Mouse (Mus musculus): ENCODE measurements around the gene Bsg. TPM values are rescaled to one million over a fixed set of nuclear protein-coding genes. Genes with fewer than 3 reads are reported as not detected.

The Bsg gene
- polyA plus RNA-seq, 1 experiment from 2014 or later = 847 TPM

DNA sequence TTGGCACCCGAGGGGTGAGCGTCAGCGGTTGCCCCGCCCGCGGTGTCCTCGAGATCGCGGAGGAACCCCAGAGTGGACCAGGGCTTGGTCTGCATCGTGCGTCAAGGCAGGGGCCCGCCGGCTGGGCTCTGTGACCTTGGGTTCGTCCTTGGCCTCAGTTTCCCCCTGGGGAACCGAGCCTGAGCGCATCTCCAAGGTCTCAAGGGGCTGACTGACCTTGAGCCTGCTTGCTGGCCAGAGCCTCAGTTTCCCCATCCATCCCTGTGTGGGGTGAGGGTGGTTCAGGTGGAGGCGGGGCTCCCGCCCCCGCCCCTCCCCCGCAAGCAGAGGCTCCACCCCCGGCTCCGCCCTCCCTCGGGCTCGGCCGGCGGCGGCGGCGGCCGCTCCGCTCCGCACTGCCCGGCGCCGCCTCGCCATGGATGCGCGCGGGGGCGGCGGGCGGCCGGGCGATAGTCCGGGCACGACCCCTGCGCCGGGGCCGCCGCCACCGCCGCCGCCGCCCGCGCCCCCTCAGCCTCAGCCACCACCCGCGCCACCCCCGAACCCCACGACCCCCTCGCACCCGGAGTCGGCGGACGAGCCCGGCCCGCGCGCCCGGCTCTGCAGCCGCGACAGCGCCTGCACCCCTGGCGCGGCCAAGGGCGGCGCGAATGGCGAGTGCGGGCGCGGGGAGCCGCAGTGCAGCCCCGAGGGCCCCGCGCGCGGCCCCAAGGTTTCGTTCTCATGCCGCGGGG is 12.1 kb downstream of the Bsg start, which contains the start of gene Hcn2:
Gene Hcn2 (plus strand): TSS at position 381 of the 734 bp plus-strand sequence.
- Histone ChIP-seq H3K27ac (ENCODE audit: low read depth, low read length) (no peak within 1 kb of the TSS), H3K9me3 (ENCODE audit: control insufficient read depth, low read length) (no peaks in the 10 kb centered on the region), H3K4me1 (ENCODE audit: control insufficient read depth, insufficient read depth, low read length) (peaks cover 12% of the 10 kb centered on the region; the same call in 1 of the 2 replicates), H3K36me3 (ENCODE audit: control insufficient read depth, insufficient read depth, low read length) (peaks cover 7% of the 10 kb centered on the region), H3K27me3 (ENCODE audit: control insufficient read depth, insufficient read depth, low read length) (peaks cover 35% of the 10 kb centered on the region), H3K4me3 (ENCODE audit: low read length) (peak within 1 kb of the TSS; percentile 54), H3K9ac (ENCODE audit: low read depth, low read length) (peak within 1 kb of the TSS; percentile 40), H3K4me2 (replicated peaks; ENCODE audit: low read depth, low read length) (peak within 1 kb of the TSS; percentile 90)
- WGBS = 2% methylated on average over 37 of the region's 91 CpGs
- 0 out of 2 replicates have a peak, but pooled peaks have one; percentile 12 for ATAC-seq (ENCODE audit: low FRiP score, low TSS enrichment)

DNA sequence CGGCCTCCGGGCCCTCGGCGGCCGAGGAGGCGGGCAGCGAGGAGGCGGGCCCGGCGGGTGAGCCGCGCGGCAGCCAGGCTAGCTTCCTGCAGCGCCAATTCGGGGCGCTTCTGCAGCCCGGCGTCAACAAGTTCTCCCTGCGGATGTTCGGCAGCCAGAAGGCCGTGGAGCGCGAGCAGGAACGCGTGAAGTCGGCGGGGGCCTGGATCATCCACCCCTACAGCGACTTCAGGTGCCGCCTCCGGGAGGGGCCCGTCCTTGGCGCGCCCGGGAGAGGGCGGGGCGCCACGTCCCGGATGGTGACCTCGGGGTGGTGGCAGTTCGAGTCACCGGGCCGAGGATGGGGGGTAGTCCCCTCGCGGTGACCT is 12.7 kb downstream of the Bsg start:
- H3K27me3 ChIP-seq (ENCODE audit: control insufficient read depth, insufficient read depth, low read length) = peaks cover 35% of the 10 kb centered on the region
- H3K9ac ChIP-seq (ENCODE audit: low read depth, low read length) = peak overlapping the region; percentile 40; the same call in 1 of the 2 replicates
- no peaks in the 10 kb centered on the region for H3K9me3 ChIP-seq (ENCODE audit: control insufficient read depth, low read length)
- 2% methylated on average over 35 of the region's 44 CpGs for WGBS
- H3K4me3 ChIP-seq (ENCODE audit: low read length) = peak overlapping the region; percentile 54
- peaks cover 1% of the 10 kb centered on the region for H3K36me3 ChIP-seq (ENCODE audit: control insufficient read depth, insufficient read depth, low read length)
- no peak for ATAC-seq (ENCODE audit: low FRiP score, low TSS enrichment)
- H3K4me2 ChIP-seq (replicated peaks; ENCODE audit: low read depth, low read length) = peak overlapping the region; percentile 90
- peaks cover 12% of the 10 kb centered on the region; the same call in 1 of the 2 replicates for H3K4me1 ChIP-seq (ENCODE audit: control insufficient read depth, insufficient read depth, low read length)
- H3K27ac ChIP-seq (ENCODE audit: low read depth, low read length) = no peak overlapping the region

- no peak for ATAC-seq (ENCODE audit: low FRiP score, low TSS enrichment)
- Histone ChIP-seq H3K36me3 (ENCODE audit: control insufficient read depth, insufficient read depth, low read length) (no peaks in the 10 kb centered on the region), H3K27ac (ENCODE audit: low read depth, low read length) (no peak overlapping the region), H3K4me1 (ENCODE audit: control insufficient read depth, insufficient read depth, low read length) (peaks cover 12% of the 10 kb centered on the region; the same call in 1 of the 2 replicates), H3K4me2 (replicated peaks; ENCODE audit: low read depth, low read length) (peak overlapping the region; percentile 90), H3K27me3 (ENCODE audit: control insufficient read depth, insufficient read depth, low read length) (peaks cover 35% of the 10 kb centered on the region), H3K9ac (ENCODE audit: low read depth, low read length) (no peak overlapping the region), H3K4me3 (ENCODE audit: low read length) (peak overlapping the region; percentile 54), H3K9me3 (ENCODE audit: control insufficient read depth, low read length) (no peaks in the 10 kb centered on the region)
- WGBS = 3% methylated on average over 43 of the region's 43 CpGs
Observed at GRCm38 (mm10) chr10:79717640-79718357, 13.5 kb downstream of the Bsg start.

GRCm38 (mm10) chr10:79721089-79721488 is 16.8 kb downstream of the Bsg start:
- H3K27ac ChIP-seq (ENCODE audit: low read depth, low read length) = no peak overlapping the region
- H3K4me1 ChIP-seq (ENCODE audit: control insufficient read depth, insufficient read depth, low read length) = peaks cover 15% of the 10 kb centered on the region; the same call in 1 of the 2 replicates
- no peak for ATAC-seq (ENCODE audit: low FRiP score, low TSS enrichment)
- peaks cover 22% of the 10 kb centered on the region for H3K27me3 ChIP-seq (ENCODE audit: control insufficient read depth, insufficient read depth, low read length)
- no peak overlapping the region for H3K4me2 ChIP-seq (replicated peaks; ENCODE audit: low read depth, low read length)
- H3K9ac ChIP-seq (ENCODE audit: low read depth, low read length) = no peak overlapping the region
- no peak overlapping the region for H3K4me3 ChIP-seq (ENCODE audit: low read length)
- no peaks in the 10 kb centered on the region for H3K36me3 ChIP-seq (ENCODE audit: control insufficient read depth, insufficient read depth, low read length)
- H3K9me3 ChIP-seq (ENCODE audit: control insufficient read depth, low read length) = no peaks in the 10 kb centered on the region
- WGBS = 69% methylated on average over 5 of the region's 5 CpGs

DNA sequence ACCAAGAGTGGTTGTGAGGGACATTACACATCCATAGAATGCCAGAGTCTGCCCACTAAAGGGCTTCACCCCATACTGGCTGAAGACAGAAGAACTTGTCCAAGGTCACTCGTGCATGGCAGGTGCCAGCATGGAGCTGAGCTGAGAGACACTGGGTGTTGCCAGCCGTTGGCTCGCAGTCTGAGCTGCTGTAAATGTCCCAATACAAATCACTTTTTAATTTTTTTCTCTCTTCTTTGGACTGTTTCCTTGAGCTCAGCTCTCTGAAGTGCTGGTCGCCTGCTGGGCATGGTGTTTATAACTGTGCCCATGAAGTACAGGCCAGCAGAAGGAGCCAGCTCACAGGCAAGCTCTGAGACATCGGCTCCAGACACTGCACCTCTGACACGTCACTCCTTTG is 18.8 kb downstream of the Bsg start:
- Histone ChIP-seq H3K27me3 (ENCODE audit: control insufficient read depth, insufficient read depth, low read length) (peaks cover 3% of the 10 kb centered on the region; the same call in 1 of the 2 replicates), H3K9ac (ENCODE audit: low read depth, low read length) (no peak overlapping the region), H3K4me1 (ENCODE audit: control insufficient read depth, insufficient read depth, low read length) (0 out of 2 replicates have a peak, but pooled peaks cover 4% of the 10 kb centered on the region), H3K27ac (ENCODE audit: low read depth, low read length) (no peak overlapping the region), H3K4me2 (replicated peaks; ENCODE audit: low read depth, low read length) (no peak overlapping the region), H3K9me3 (ENCODE audit: control insufficient read depth, low read length) (no peaks in the 10 kb centered on the region), H3K36me3 (ENCODE audit: control insufficient read depth, insufficient read depth, low read length) (no peaks in the 10 kb centered on the region), H3K4me3 (ENCODE audit: low read length) (no peak overlapping the region)
- 63% methylated on average over 6 of the region's 6 CpGs for WGBS
- ATAC-seq (ENCODE audit: low FRiP score, low TSS enrichment) = no peak

DNA sequence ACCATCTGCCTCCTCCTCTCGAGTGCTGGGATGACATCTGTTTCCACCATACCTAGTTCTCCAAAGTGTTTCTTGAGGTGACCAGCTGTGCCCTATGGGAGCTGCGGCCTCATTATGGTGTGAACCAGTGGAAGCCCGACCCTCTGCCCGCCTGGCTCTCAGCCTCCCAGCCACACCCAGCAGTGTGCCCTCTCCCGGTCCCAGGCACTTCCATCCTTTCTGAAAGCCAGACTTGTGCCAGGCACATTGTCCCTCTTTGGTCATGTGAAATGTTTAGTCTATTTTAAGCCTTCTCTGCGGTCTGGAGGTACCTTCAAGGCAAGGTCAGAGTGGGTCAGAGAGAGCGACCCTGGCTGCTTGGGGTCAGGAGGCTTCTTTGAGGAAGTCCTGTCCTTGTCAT is 19.4 kb downstream of the Bsg start:
- ATAC-seq (ENCODE audit: low FRiP score, low TSS enrichment) = no peak
- Histone ChIP-seq H3K4me3 (ENCODE audit: low read length) (no peak overlapping the region), H3K36me3 (ENCODE audit: control insufficient read depth, insufficient read depth, low read length) (no peaks in the 10 kb centered on the region), H3K27ac (ENCODE audit: low read depth, low read length) (no peak overlapping the region), H3K4me1 (ENCODE audit: control insufficient read depth, insufficient read depth, low read length) (0 out of 2 replicates have a peak, but pooled peaks cover 4% of the 10 kb centered on the region), H3K27me3 (ENCODE audit: control insufficient read depth, insufficient read depth, low read length) (no peaks in the 10 kb centered on the region), H3K9me3 (ENCODE audit: control insufficient read depth, low read length) (no peaks in the 10 kb centered on the region), H3K9ac (ENCODE audit: low read depth, low read length) (no peak overlapping the region), H3K4me2 (replicated peaks; ENCODE audit: low read depth, low read length) (no peak overlapping the region)
- WGBS = 76% methylated on average over 7 of the region's 7 CpGs

DNA sequence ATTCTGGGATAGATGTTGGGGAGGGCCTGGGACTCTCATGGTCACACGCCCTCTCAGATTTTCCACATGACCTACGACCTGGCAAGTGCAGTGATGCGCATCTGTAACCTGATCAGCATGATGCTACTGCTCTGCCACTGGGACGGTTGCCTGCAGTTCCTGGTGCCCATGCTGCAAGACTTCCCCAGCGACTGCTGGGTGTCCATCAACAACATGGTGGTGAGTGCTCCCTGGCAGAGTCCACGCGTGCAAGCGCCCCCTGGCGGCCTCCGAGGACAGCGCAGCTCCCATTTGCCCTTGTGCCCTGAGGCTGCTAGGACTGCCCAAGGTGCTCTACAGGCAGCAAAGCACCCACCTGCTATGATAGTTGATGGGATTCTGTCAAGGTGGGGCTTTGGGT is 21.8 kb downstream of the Bsg start:
- Histone ChIP-seq H3K36me3 (ENCODE audit: control insufficient read depth, insufficient read depth, low read length) (no peaks in the 10 kb centered on the region), H3K4me3 (ENCODE audit: low read length) (no peak overlapping the region), H3K9ac (ENCODE audit: low read depth, low read length) (no peak overlapping the region), H3K27ac (ENCODE audit: low read depth, low read length) (no peak overlapping the region), H3K9me3 (ENCODE audit: control insufficient read depth, low read length) (no peaks in the 10 kb centered on the region), H3K4me2 (replicated peaks; ENCODE audit: low read depth, low read length) (no peak overlapping the region), H3K27me3 (ENCODE audit: control insufficient read depth, insufficient read depth, low read length) (no peaks in the 10 kb centered on the region), H3K4me1 (ENCODE audit: control insufficient read depth, insufficient read depth, low read length) (0 out of 2 replicates have a peak, but pooled peaks cover 4% of the 10 kb centered on the region)
- 21% methylated on average over 11 of the region's 11 CpGs for WGBS
- peak; percentile 76 for ATAC-seq (ENCODE audit: low FRiP score, low TSS enrichment)

DNA sequence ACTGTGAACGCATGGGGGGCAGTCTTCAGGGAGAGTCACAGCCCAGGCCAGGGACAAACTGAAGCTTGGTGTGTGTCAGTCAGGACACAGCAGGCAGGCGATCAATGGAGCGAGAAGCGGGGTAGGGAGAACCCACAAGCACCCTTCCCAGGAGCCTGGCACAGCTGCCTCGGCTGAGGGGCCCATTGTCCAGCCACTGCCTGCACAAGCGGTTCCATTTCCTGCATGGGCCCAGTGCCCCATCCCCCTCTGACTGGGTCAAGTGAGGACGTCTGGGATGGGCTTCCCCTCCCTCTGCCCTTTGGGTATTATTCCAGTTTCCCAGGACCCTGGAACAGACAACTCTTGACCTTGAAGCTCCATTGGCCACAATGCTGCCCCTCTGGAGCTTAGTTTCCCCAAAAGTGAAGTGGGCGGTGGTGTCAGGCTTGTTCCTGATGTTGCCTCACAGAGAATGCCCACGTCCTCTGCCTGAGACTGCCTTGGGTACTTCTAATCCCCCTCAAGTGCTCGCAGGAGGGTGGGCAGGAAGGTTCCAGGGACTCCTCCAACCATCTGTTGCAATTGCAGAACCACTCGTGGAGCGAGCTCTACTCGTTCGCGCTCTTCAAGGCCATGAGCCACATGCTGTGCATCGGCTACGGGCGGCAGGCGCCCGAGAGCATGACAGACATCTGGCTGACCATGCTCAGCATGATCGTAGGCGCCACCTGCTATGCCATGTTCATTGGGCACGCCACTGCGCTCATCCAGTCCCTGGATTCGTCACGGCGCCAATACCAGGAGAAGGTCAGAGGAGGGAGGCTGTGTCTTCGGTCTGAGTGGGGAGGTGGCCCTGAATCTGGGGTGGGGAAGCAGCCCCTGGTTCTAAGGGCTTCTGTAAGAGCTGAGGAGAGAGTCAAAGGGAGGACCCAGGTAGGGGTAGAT is 24.3 kb downstream of the Bsg start:
- H3K4me3 ChIP-seq (ENCODE audit: low read length) = no peak overlapping the region
- no peak for ATAC-seq (ENCODE audit: low FRiP score, low TSS enrichment)
- no peak overlapping the region for H3K27ac ChIP-seq (ENCODE audit: low read depth, low read length)
- no peaks in the 10 kb centered on the region for H3K9me3 ChIP-seq (ENCODE audit: control insufficient read depth, low read length)
- no peaks in the 10 kb centered on the region for H3K27me3 ChIP-seq (ENCODE audit: control insufficient read depth, insufficient read depth, low read length)
- H3K36me3 ChIP-seq (ENCODE audit: control insufficient read depth, insufficient read depth, low read length) = no peaks in the 10 kb centered on the region
- no peak overlapping the region for H3K9ac ChIP-seq (ENCODE audit: low read depth, low read length)
- 0 out of 2 replicates have a peak, but pooled peaks cover 4% of the 10 kb centered on the region for H3K4me1 ChIP-seq (ENCODE audit: control insufficient read depth, insufficient read depth, low read length)
- H3K4me2 ChIP-seq (replicated peaks; ENCODE audit: low read depth, low read length) = no peak overlapping the region
- 72% methylated on average over 28 of the region's 28 CpGs for whole genome bisulfite sequencing

All from kidney, embryonic 14.5 days (tissue).